Mouse (Mus musculus) cerebellum, postnatal 10 days (tissue): Measurements from ENCODE around the gene Ghitm.

Source experiments
- DNase-seq, 2 experiments: peaks; one replicate each; pipeline ENCODE4 v3.0.0; 2021; ENCODE audit warnings: mixed read lengths in 2 of 2

Ghitm gene

DNA sequence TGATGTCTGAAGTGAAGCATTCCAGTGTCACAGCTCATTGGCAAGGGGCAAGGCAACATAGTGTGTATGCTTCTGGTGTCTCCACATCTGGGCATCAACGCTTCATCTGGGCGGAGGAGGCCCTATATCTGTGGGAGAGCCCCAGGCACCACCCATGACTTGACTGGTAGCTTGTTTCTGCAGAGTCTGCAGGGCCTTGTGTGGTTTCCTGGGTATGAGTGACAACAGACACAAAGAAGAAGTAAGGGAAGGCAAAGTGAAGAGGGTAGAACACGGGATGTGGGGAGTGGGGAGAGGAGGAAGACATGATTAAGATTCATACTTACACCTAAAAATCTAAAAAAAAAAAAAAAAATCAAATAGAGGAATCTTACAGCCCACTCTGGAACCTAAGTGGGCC, 32.6 kb downstream of the Ghitm start:
- no peak for DNase-seq

DNA sequence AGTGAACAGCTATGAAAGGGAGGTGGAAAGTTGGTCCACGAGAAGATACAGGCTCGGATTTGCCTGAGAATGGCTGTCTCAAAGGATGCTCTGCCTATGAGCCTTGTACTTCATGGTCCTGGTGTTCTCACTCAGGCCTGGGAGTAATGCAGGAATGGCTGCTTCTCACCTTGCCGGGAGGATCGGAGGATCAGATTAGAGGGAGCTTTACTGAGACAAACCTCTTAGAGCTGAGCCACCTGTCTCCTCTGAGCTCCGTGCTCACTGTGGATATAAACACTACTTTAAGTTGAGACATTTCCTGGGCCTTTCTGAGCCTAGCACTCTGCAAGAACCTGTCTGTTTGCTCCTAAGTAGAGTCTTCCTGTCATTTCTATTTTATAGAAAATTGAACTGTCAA, 33.5 kb downstream of the Ghitm start:
- DNase-seq, result no peak

DNA sequence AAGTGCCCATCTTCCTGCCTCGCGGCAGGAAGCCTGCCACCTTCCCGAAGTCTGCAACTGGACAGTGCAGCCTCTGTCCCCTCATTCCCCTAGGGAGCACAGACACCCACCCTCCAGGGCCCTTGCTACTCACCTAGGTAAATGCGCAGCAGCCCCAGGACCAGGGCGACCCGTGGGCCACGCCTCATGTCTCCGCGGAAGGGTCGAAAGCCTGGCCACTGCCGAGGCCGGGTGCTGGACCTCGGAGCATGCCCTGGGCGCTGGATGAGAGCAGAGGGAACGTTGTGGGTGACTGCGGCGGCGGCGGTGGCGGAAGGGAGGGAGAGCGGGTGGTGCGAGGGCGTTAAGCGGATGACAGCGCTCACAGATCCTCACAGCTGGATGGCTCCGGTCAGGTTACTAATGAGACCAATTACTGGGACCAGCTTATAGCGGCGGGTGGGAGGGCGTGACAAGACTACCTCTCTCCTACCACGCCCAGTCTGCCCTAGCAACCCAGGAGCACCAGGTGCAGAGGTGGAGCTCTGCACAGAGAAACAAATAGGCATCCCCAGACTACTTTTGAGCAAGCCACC, 37.0 kb downstream of the Ghitm start, which contains the start of gene Cdhr1:
Gene Cdhr1, minus strand, starts transcription at position 392 of the 575 bp plus-strand sequence.
- peak; percentile 48 to 49 for DNase-seq

DNA sequence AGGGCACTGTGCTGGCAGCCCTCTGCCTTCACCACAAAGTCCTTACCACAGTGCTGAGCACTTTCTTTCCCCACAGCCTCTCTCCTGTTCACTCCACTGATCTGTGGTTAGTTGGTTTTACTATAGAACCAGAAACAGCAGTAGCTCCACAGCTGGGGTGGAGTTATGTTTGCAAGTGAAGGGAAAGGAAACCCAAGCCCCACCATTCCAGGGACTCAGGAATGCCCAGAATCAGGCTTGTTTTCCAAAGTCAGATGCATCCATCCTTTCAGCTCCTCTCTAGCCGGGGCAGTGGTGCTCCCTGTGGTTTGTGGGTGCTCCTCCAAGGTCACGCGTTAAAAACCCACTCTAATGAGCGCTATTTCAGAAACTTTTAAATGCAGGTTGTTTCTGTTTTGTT, 39.5 kb downstream of the Ghitm start:
- no peak for DNase-seq

DNA sequence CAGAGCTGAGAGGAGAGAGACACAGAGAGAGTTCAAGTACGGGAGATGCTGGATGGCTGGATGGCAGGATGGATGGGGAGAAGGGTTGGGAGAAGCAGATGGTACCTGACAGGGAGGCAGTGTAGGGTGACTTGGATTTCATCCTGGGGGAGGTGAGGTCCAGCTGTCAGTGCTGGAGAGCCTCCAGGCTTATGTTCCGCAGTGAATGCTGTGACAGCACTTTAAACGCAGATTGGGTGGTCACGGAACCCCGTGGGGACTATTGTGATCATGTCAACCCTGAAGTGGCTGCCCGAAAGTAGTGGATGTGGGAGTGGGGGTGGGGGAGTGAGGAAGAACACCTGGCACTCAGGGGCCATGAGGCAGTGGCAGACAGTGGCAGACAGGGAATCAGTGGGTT, 40.6 kb downstream of the Ghitm start:
- DNase-seq, result peak; percentile 46 to 66

DNA sequence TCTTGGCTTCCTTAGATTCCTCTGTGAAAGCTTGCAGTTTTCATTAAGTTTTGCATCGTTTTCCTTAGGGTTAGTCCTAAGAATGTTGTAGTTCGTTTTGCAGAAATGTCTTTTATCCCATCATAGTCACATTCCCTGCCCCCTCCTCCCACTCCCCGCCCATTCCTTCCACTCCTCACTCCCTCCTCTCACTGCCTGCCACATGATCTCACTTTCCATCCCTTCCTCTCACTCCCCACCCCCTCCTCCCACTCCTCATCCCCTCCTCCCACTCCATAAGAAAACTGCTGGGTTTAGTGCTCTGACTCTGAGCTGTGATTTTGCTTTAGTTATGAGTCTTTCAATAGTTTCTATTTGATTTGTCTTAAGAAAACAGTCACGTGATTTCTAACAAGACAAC, 51.3 kb downstream of the Ghitm start:
- DNase-seq, result no peak

DNA sequence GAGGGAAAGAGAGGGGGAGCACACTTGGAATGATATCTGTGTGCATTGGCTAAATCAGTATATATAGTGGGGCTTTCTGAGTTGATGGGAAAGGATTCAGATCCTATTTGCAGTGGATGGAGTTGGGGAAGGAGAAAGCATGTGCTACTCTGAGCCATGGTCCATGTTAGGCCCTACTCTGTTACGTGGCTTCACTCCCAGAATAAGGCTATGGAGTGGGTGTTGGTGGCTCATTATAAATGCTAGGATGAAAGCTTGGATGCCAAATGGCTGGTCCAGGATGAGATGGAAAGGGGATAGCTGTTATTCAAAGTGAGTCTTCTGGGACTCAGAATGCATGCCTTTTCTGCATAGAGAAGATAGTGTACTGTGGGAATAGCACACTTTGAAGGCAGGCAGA, 54.3 kb downstream of the Ghitm start:
- DNase-seq, result no peak
